Mouse (Mus musculus) lung, postnatal 0 days (tissue): Measurements from ENCODE around the gene Ap1s3. TPM values are rescaled to one million over a fixed set of nuclear protein-coding genes. Genes with fewer than 3 reads are reported as not detected.
A peak's percentile ranks its signal among the peaks of the same experiment; 100 is the strongest.

Experiments used
- ATAC-seq: fragments of 200-750 bp; cut with Nextera tagmentation; 2 replicates; pipeline ENCODE4 v1.8.0; 2017; ENCODE audit warnings: moderate library complexity
- DNase-seq: peaks from one replicate; pipeline ENCODE4 v3.0.0-alpha.2; 2016; ENCODE audit warnings: low spot score
- H3K27ac ChIP-seq: fragments of 300-500 bp; sonication (generic); 2 replicates; pipeline ENCODE4 v1.5.1; 2014; ENCODE audit warnings: antibody characterized with exemption, mild to moderate bottlenecking, low read length, mixed read lengths
- H3K27me3 ChIP-seq: fragments of 300-500 bp; sonication (generic); replicated peaks from 2 replicates; pipeline ENCODE4 v1.6.1; 2014; ENCODE audit warnings: low read length, mixed read lengths; ENCODE audit not compliant: insufficient read depth
- H3K36me3 ChIP-seq: fragments of 300-500 bp; sonication (generic); 2 replicates; pipeline ENCODE4 v1.6.1; 2014; ENCODE audit warnings: low read length, mixed read lengths; ENCODE audit not compliant: insufficient read depth
- H3K4me1 ChIP-seq: fragments of 300-500 bp; sonication (generic); 2 replicates; pipeline ENCODE4 v1.6.1; 2014; ENCODE audit warnings: antibody characterized with exemption, low read depth, low read length, mixed read lengths; ENCODE audit not compliant: insufficient read depth
- H3K4me2 ChIP-seq: fragments of 300-500 bp; sonication (generic); replicated peaks from 2 replicates; pipeline ENCODE4 v1.6.1; 2014; ENCODE audit warnings: low read depth, mild to moderate bottlenecking, low read length, moderate library complexity, mixed read lengths
- H3K4me3 ChIP-seq: fragments of 300-500 bp; sonication (generic); 2 replicates; pipeline ENCODE4 v1.5.1; 2014; ENCODE audit warnings: low read depth, low read length
- H3K9ac ChIP-seq: fragments of 300-500 bp; sonication (generic); replicated peaks from 2 replicates; pipeline ENCODE4 v1.6.1; 2014; ENCODE audit warnings: low read depth, mild to moderate bottlenecking
- H3K9me3 ChIP-seq: fragments of 300-500 bp; sonication (generic); 2 replicates; pipeline ENCODE4 v1.6.1; 2016; ENCODE audit warnings: low read length, mixed read lengths
- CTCF ChIP-seq: IDR thresholded peaks from 2 replicates; pipeline ENCODE4 v1.5.1; 2016; ENCODE audit warnings: antibody characterized with exemption, mild to moderate bottlenecking
- EP300 ChIP-seq: IDR thresholded peaks from 2 replicates; pipeline ENCODE4 v1.6.1; 2016; ENCODE audit warnings: antibody characterized with exemption, mild to moderate bottlenecking, control low read depth
- WGBS: fragments of 180-500 bp; shearing (Covaris S2); extraction: QIAGEN DNeasy Blood & Tissue Kit; methylation state at CpG from one replicate; pipeline ENCODE4 v1.1.7; 2014; 5-methylcytosine and 5-hydroxymethylcytosine counted together
- polyA plus RNA-seq: library from polyadenylated mRNA; unstranded; fragments of >200 nt; fragmentation: Nextera tagmentation; extraction: Ambion mirVana; gene quantifications from 2 replicates; pipeline ENCODE4 v1.2.1, GENCODE M21; 2015

Gene Ap1s3
- polyA plus RNA-seq, 1 experiment from 2014 or later: 1.2 TPM

DNA sequence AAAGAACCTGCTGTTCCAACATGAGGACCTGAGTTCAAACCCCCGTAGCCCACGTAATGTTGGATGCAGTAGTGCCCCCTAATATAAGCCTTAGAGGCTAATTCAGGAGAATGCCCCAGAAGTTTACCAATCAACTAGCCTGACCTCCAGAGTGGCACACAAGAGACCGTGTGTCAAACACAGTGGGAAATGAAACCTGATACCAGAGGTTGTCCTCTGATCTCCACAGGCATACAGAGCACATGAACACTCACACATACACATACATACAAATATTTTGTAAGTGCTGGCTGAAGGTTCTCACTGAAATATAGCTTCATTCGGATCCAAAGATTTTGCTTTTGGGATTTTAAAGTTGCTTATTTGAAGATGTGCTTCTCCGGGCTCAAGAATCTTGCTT lies 32.1 kb downstream of the Ap1s3 start:
- H3K27me3 ChIP-seq: no peaks in the 10 kb centered on the region
- no peaks in the 10 kb centered on the region for H3K9me3 ChIP-seq
- no peaks in the 10 kb centered on the region for H3K4me1 ChIP-seq
- H3K4me3 ChIP-seq: no peak overlapping the region
- H3K36me3 ChIP-seq: no peaks in the 10 kb centered on the region
- no peak overlapping the region for H3K9ac ChIP-seq
- ATAC-seq (no peak), DNase-seq (no peak)
- WGBS: 73% methylated on average over 5 of the region's 5 CpGs
- H3K4me2 ChIP-seq: no peak overlapping the region
- no peak overlapping the region for H3K27ac ChIP-seq
- no peak for TF ChIP-seq EP300
- no peak for TF ChIP-seq CTCF

DNA sequence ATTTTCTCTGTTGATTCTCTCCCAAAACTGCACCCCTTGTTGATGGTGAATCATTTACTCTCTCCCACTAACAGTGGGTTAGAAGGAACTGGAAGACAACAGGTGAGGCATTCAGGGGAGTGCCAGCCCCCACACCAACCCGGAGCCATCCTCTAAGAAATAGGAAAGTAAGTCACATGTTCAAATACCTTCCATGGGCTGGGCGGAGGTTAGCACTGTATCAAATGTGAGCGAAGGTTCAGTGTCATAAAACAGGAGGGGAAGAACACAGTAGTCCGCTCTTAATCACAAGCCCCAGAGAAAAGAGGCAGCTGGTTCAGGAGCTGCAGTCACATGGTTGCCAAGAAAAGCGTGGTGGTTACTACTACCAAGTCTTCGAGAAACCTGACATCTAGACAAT lies 32.7 kb downstream of the Ap1s3 start:
- 91% methylated on average over 6 of the region's 6 CpGs for WGBS

DNA sequence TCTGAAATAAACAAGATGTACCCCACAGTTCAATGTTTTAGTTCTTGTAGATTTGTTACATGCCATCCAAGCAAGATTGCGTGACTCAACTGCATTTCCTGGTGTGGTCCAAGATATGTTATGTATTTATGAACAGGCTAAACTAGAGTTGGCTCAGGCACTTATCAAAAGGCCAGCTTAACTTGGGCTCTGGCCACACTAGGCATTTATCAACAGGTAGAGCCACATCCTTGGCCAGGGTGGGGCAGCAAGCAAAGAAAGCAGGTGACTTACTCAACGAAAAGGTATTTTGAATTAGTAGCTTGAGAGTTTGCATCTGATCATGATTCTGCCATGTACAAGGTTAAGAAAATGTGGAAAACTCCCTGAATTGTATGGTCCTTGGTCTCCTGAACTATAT lies 34.0 kb downstream of the Ap1s3 start:
- no peaks in the 10 kb centered on the region for H3K4me1 ChIP-seq
- H3K9ac ChIP-seq: no peak overlapping the region
- H3K27ac ChIP-seq: peak overlapping the region; percentile 64
- peak; percentile 92 for ATAC-seq
- no peaks in the 10 kb centered on the region for H3K9me3 ChIP-seq
- peak; percentile 73 for DNase-seq
- no peaks in the 10 kb centered on the region for H3K27me3 ChIP-seq
- no peak for TF ChIP-seq CTCF
- TF ChIP-seq EP300: peak; percentile 83
- H3K4me3 ChIP-seq: no peak overlapping the region
- H3K4me2 ChIP-seq: no peak overlapping the region
- H3K36me3 ChIP-seq: no peaks in the 10 kb centered on the region
- 59% methylated on average over 2 of the region's 2 CpGs for WGBS

More for the DNA sequence above, 32.7 kb downstream of the Ap1s3 start:
- no peaks in the 10 kb centered on the region for H3K9me3 ChIP-seq
- no peak overlapping the region for H3K4me2 ChIP-seq
- H3K27ac ChIP-seq: no peak overlapping the region
- no peaks in the 10 kb centered on the region for H3K36me3 ChIP-seq
- ATAC-seq: no peak
- DNase-seq: no peak
- H3K4me3 ChIP-seq: no peak overlapping the region
- H3K4me1 ChIP-seq: no peaks in the 10 kb centered on the region
- TF ChIP-seq EP300: no peak
- TF ChIP-seq CTCF: no peak
- H3K9ac ChIP-seq: no peak overlapping the region
- no peaks in the 10 kb centered on the region for H3K27me3 ChIP-seq

DNA sequence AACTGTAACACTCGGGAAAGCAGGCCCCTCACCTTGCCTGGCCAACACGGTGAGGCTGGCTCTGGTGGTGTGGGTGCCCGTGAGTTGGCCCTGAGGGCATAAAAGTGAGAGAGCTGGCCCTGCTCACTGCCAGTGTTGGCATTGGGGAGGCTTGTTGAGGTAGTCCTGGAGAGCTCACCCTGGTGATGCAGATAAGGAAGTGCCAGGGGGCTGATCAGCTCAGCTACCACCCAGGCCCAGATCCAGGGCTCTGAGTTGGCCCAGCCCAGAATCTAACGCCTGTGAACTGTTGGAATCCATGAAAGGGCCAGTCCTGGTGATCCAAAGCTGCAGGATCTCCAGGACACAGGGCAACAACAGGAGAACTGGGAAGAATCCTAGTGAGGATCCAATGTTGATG lies 40.3 kb downstream of the Ap1s3 start:
- TF ChIP-seq EP300: no peak
- no peak for TF ChIP-seq CTCF

DNA sequence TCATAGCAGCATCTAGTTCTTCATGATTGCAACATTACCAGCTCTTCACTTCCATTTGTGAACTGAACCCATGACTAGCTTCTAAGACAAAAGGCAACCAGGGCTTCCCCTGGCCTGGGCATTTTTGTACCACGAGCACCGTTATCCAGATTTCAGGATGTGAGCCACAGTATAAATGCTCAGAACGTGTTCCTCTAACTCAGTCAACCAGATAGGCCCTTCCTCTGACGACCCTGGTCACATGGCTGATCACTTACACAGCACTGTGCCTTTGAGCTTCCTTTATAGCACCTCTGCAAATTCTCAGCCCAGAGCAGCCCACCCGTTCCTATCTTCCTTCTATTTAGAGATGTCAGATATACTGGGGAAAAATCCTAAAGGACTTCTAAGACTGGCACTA lies 42.0 kb downstream of the Ap1s3 start:
- no peaks in the 10 kb centered on the region for H3K9me3 ChIP-seq
- no peak overlapping the region for H3K4me2 ChIP-seq
- H3K4me3 ChIP-seq: no peak overlapping the region
- DNase-seq (no peak), ATAC-seq (no peak)
- no peaks in the 10 kb centered on the region for H3K27me3 ChIP-seq
- no peak overlapping the region for H3K27ac ChIP-seq
- H3K36me3 ChIP-seq: no peaks in the 10 kb centered on the region
- no peaks in the 10 kb centered on the region for H3K4me1 ChIP-seq
- 74% methylated on average over 5 of the region's 5 CpGs for WGBS
- TF ChIP-seq EP300: no peak
- no peak for TF ChIP-seq CTCF
- H3K9ac ChIP-seq: no peak overlapping the region

More for the DNA sequence above, 40.3 kb downstream of the Ap1s3 start:
- Histone ChIP-seq H3K4me2 (no peak overlapping the region), H3K27me3 (no peaks in the 10 kb centered on the region), H3K4me1 (no peaks in the 10 kb centered on the region), H3K36me3 (no peaks in the 10 kb centered on the region), H3K9ac (no peak overlapping the region), H3K9me3 (no peaks in the 10 kb centered on the region), H3K27ac (no peak overlapping the region), H3K4me3 (no peak overlapping the region)
- WGBS: 82% methylated on average over 4 of the region's 4 CpGs
- ATAC-seq (no peak), DNase-seq (no peak)

DNA sequence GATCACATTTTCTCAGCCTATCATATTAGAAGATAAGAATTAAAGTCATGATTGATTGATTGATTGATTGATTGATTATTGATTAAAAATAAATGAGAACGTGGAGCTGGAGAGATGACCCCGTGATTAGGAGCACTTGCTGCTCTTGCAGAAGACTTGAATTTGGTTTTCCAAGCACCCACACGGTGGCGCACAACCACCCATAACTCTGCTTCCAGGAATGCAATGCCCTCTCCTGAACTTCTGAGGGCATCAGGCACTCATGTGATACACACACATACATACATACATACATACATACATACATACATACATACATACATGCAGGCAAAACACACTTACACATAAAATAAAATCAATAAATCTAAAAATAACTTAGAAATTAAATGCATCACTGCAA lies 45.6 kb downstream of the Ap1s3 start:
- no peaks in the 10 kb centered on the region for H3K27me3 ChIP-seq
- no peaks in the 10 kb centered on the region for H3K9me3 ChIP-seq
- H3K4me1 ChIP-seq: no peaks in the 10 kb centered on the region
- H3K9ac ChIP-seq: no peak overlapping the region
- TF ChIP-seq EP300 (no peak), CTCF (peak; percentile 64)
- no peak overlapping the region for H3K27ac ChIP-seq
- H3K4me3 ChIP-seq: no peak overlapping the region
- DNase-seq (peak; percentile 25), ATAC-seq (no peak)
- WGBS: 52% methylated on average over 4 of the region's 4 CpGs
- no peaks in the 10 kb centered on the region for H3K36me3 ChIP-seq
- H3K4me2 ChIP-seq: no peak overlapping the region

DNA sequence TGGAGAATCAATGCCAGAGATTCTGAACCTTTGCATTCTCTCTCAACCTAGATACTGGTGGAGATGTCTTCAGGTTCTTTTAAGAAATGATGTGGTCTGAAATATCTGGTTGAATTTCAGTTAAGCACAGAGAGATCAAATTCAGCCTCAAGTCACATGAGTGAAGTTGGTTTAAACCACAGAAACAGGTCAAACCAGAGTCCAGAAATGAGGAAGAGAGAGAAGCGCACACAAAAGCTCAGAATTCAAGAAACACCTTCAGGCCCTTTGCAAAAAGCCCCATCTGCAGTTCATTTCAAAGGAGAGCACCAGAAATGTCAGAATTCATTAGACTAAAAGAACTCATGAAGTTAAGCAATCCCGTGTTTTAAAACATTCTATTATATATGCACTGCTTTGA lies 52.3 kb downstream of the Ap1s3 start:
- H3K36me3 ChIP-seq: no peaks in the 10 kb centered on the region
- WGBS: 89% methylated on average over 2 of the region's 2 CpGs
- ATAC-seq: no peak
- no peak overlapping the region for H3K27ac ChIP-seq
- no peaks in the 10 kb centered on the region for H3K4me1 ChIP-seq
- H3K27me3 ChIP-seq: no peaks in the 10 kb centered on the region
- no peak for TF ChIP-seq CTCF
- no peak for DNase-seq
- H3K4me2 ChIP-seq: no peak overlapping the region
- H3K4me3 ChIP-seq: no peak overlapping the region
- no peak overlapping the region for H3K9ac ChIP-seq
- no peaks in the 10 kb centered on the region for H3K9me3 ChIP-seq
